Mouse (Mus musculus) brain, embryonic 14.5 days (tissue): ENCODE measurements around the gene Tmem123.
A peak's percentile ranks its signal among the peaks of the same experiment; 100 is the strongest.

Experiments used
- CTCF ChIP-seq: fragments of 200-500 bp; IDR thresholded peaks from 2 replicates; pipeline ENCODE4 v1.5.1; 2012; ENCODE audit warnings: inconsistent platforms, mild to moderate bottlenecking, moderate library complexity, borderline replicate concordance; ENCODE audit not compliant: insufficient read depth, insufficient read length; ENCODE audit errors: extremely low read depth
- POLR2A ChIP-seq: fragments of 200-500 bp; IDR thresholded peaks from 2 replicates; pipeline ENCODE4 v1.6.1; 2012; ENCODE audit warnings: mild to moderate bottlenecking, inconsistent platforms, borderline replicate concordance; ENCODE audit not compliant: poor library complexity, insufficient read depth, insufficient read length, severe bottlenecking; ENCODE audit errors: extremely low read depth

- TF ChIP-seq CTCF (no peak), POLR2A (peak; percentile 83)
Observed at GRCm38 (mm10) chr9:7836905-7837805, 73.3 kb downstream of the Tmem123 start, which contains the start of gene Birc2.
